Mouse (Mus musculus): ENCODE measurements at regions not wholly inside any gene's neighbourhood (a gene's known extent, or its start where the extent isn't known, plus 50 kb on each side); places are given as distances from the start of the nearest gene placed in this dataset.

- H3K4me1 ChIP-seq = peaks cover 15% of the 10 kb centered on the region
- H3K27me3 ChIP-seq (ENCODE audit: poor library complexity, severe bottlenecking) = no peaks in the 10 kb centered on the region
- no peaks in the 10 kb centered on the region for H3K36me3 ChIP-seq (replicated peaks)
- H3K9me3 ChIP-seq = no peaks in the 10 kb centered on the region
- H3K4me3 ChIP-seq = no peak overlapping the region
- DNase-seq (ENCODE audit: extremely low spot score, low spot score) = no peak
- no peak overlapping the region for H3K27ac ChIP-seq
- WGBS = 95% methylated on average over 5 of the region's 5 CpGs
These were observed 277.7 kb downstream of the Tbc1d1 start for GRCm38 (mm10) chr5:64433786-64434185.

GRCm38 (mm10) chr5:64435491-64435890 lies 279.4 kb downstream of the Tbc1d1 start:
- no peak overlapping the region for H3K27ac ChIP-seq
- no peaks in the 10 kb centered on the region for H3K9me3 ChIP-seq
- peaks cover 20% of the 10 kb centered on the region for H3K4me1 ChIP-seq
- no peaks in the 10 kb centered on the region for H3K27me3 ChIP-seq (ENCODE audit: poor library complexity, severe bottlenecking)
- WGBS = 85% methylated on average over 3 of the region's 3 CpGs
- no peak overlapping the region for H3K4me3 ChIP-seq
- no peak for DNase-seq (ENCODE audit: extremely low spot score, low spot score)
- no peaks in the 10 kb centered on the region for H3K36me3 ChIP-seq (replicated peaks)

- 94% methylated on average over 2 of the region's 2 CpGs for WGBS
- no peaks in the 10 kb centered on the region for H3K9me3 ChIP-seq
- H3K27me3 ChIP-seq (ENCODE audit: poor library complexity, severe bottlenecking) = no peaks in the 10 kb centered on the region
These were observed 279.9 kb downstream of the Tbc1d1 start for GRCm38 (mm10) chr5:64435958-64436357.

GRCm38 (mm10) chr5:64437720-64438119 lies 281.6 kb downstream of the Tbc1d1 start:
- H3K27ac ChIP-seq = no peak overlapping the region
- no peaks in the 10 kb centered on the region for H3K9me3 ChIP-seq
- 90% methylated on average over 5 of the region's 5 CpGs for WGBS
- no peak overlapping the region for H3K4me3 ChIP-seq
- peaks cover 31% of the 10 kb centered on the region for H3K4me1 ChIP-seq
- no peaks in the 10 kb centered on the region for H3K36me3 ChIP-seq (replicated peaks)
- no peak for DNase-seq (ENCODE audit: extremely low spot score, low spot score)
- H3K27me3 ChIP-seq (ENCODE audit: poor library complexity, severe bottlenecking) = no peaks in the 10 kb centered on the region

More at GRCm38 (mm10) chr5:64435958-64436357, 279.9 kb downstream of the Tbc1d1 start:
- H3K27ac ChIP-seq = no peak overlapping the region
- no peak overlapping the region for H3K4me3 ChIP-seq
- H3K4me1 ChIP-seq = peaks cover 19% of the 10 kb centered on the region
- DNase-seq (ENCODE audit: extremely low spot score, low spot score) = no peak
- no peaks in the 10 kb centered on the region for H3K36me3 ChIP-seq (replicated peaks)

- H3K4me1 ChIP-seq = peaks cover 31% of the 10 kb centered on the region
- no peaks in the 10 kb centered on the region for H3K27me3 ChIP-seq (ENCODE audit: poor library complexity, severe bottlenecking)
- H3K4me3 ChIP-seq = no peak overlapping the region
- DNase-seq (ENCODE audit: extremely low spot score, low spot score) = no peak
- no peak overlapping the region for H3K27ac ChIP-seq
- H3K9me3 ChIP-seq = no peaks in the 10 kb centered on the region
- no peaks in the 10 kb centered on the region for H3K36me3 ChIP-seq (replicated peaks)
- 85% methylated on average over 13 of the region's 13 CpGs for WGBS
These were observed 282.5 kb downstream of the Tbc1d1 start for GRCm38 (mm10) chr5:64438446-64439134.

- no peaks in the 10 kb centered on the region for H3K36me3 ChIP-seq (replicated peaks)
- no peak overlapping the region for H3K27ac ChIP-seq
- DNase-seq (ENCODE audit: extremely low spot score, low spot score) = no peak
- H3K27me3 ChIP-seq (ENCODE audit: poor library complexity, severe bottlenecking) = no peaks in the 10 kb centered on the region
- H3K4me3 ChIP-seq = no peak overlapping the region
- H3K9me3 ChIP-seq = no peaks in the 10 kb centered on the region; the same call in 1 of the 2 replicates
- peaks cover 8% of the 10 kb centered on the region; the same call in 1 of the 2 replicates for H3K4me1 ChIP-seq
- WGBS = 82% methylated on average over 4 of the region's 4 CpGs
These were observed 291.7 kb downstream of the Tbc1d1 start for GRCm38 (mm10) chr5:64447847-64448246.

- H3K4me1 ChIP-seq = peaks cover 29% of the 10 kb centered on the region
- H3K27ac ChIP-seq = no peak overlapping the region
- 68% methylated on average over 1 of the region's 1 CpGs for WGBS
- no peak overlapping the region for H3K4me3 ChIP-seq
- no peaks in the 10 kb centered on the region for H3K27me3 ChIP-seq (ENCODE audit: poor library complexity, severe bottlenecking)
- no peak for DNase-seq (ENCODE audit: extremely low spot score, low spot score)
- no peaks in the 10 kb centered on the region for H3K36me3 ChIP-seq (replicated peaks)
- no peaks in the 10 kb centered on the region; the same call in 1 of the 2 replicates for H3K9me3 ChIP-seq
These were observed 296.7 kb downstream of the Tbc1d1 start for GRCm38 (mm10) chr5:64452668-64453334.

GRCm38 (mm10) chr5:64459807-64460206 lies 303.7 kb downstream of the Tbc1d1 start:
- DNase-seq (ENCODE audit: extremely low spot score, low spot score) = no peak
- H3K4me1 ChIP-seq = peaks cover 38% of the 10 kb centered on the region
- WGBS = 81% methylated on average over 5 of the region's 5 CpGs
- no peak overlapping the region for H3K4me3 ChIP-seq
- no peaks in the 10 kb centered on the region for H3K36me3 ChIP-seq (replicated peaks)
- H3K27me3 ChIP-seq (ENCODE audit: poor library complexity, severe bottlenecking) = no peaks in the 10 kb centered on the region
- H3K9me3 ChIP-seq = no peaks in the 10 kb centered on the region
- H3K27ac ChIP-seq = no peak overlapping the region

- DNase-seq (ENCODE audit: extremely low spot score, low spot score) = no peak
- WGBS = 78% methylated on average over 1 of the region's 1 CpGs
- Histone ChIP-seq H3K4me1 (peaks cover 31% of the 10 kb centered on the region), H3K9me3 (no peaks in the 10 kb centered on the region), H3K27ac (no peak overlapping the region), H3K4me3 (no peak overlapping the region), H3K27me3 (ENCODE audit: poor library complexity, severe bottlenecking) (no peaks in the 10 kb centered on the region), H3K36me3 (replicated peaks) (no peaks in the 10 kb centered on the region)
These were observed 304.8 kb downstream of the Tbc1d1 start for GRCm38 (mm10) chr5:64460891-64461290.

- H3K9me3 ChIP-seq = no peaks in the 10 kb centered on the region
- H3K4me3 ChIP-seq = no peak overlapping the region
- no peaks in the 10 kb centered on the region for H3K36me3 ChIP-seq (replicated peaks)
- no peak overlapping the region for H3K27ac ChIP-seq
- peaks cover 31% of the 10 kb centered on the region for H3K4me1 ChIP-seq
- WGBS = 94% methylated on average over 4 of the region's 4 CpGs
- H3K27me3 ChIP-seq (ENCODE audit: poor library complexity, severe bottlenecking) = no peaks in the 10 kb centered on the region
- no peak for DNase-seq (ENCODE audit: extremely low spot score, low spot score)
These were observed 305.5 kb downstream of the Tbc1d1 start for GRCm38 (mm10) chr5:64461592-64461991.

- Histone ChIP-seq H3K27ac (no peak overlapping the region), H3K9me3 (no peaks in the 10 kb centered on the region), H3K4me1 (peaks cover 31% of the 10 kb centered on the region), H3K27me3 (ENCODE audit: poor library complexity, severe bottlenecking) (no peaks in the 10 kb centered on the region), H3K36me3 (replicated peaks) (no peaks in the 10 kb centered on the region), H3K4me3 (no peak overlapping the region)
- DNase-seq (ENCODE audit: extremely low spot score, low spot score) = no peak
- WGBS = 83% methylated on average over 3 of the region's 3 CpGs
These were observed 306.3 kb downstream of the Tbc1d1 start for GRCm38 (mm10) chr5:64462411-64462810.

GRCm38 (mm10) chr5:64463570-64463969 lies 307.5 kb downstream of the Tbc1d1 start:
- 82% methylated on average over 5 of the region's 5 CpGs for WGBS
- H3K4me3 ChIP-seq = no peak overlapping the region
- H3K4me1 ChIP-seq = peaks cover 31% of the 10 kb centered on the region
- no peak for DNase-seq (ENCODE audit: extremely low spot score, low spot score)
- no peaks in the 10 kb centered on the region for H3K9me3 ChIP-seq
- no peaks in the 10 kb centered on the region for H3K36me3 ChIP-seq (replicated peaks)
- no peaks in the 10 kb centered on the region for H3K27me3 ChIP-seq (ENCODE audit: poor library complexity, severe bottlenecking)
- no peak overlapping the region for H3K27ac ChIP-seq

- Histone ChIP-seq H3K4me1 (peaks cover 15% of the 10 kb centered on the region), H3K36me3 (replicated peaks) (no peaks in the 10 kb centered on the region), H3K27ac (no peak overlapping the region), H3K9me3 (no peaks in the 10 kb centered on the region), H3K27me3 (ENCODE audit: poor library complexity, severe bottlenecking) (no peaks in the 10 kb centered on the region), H3K4me3 (no peak overlapping the region)
- WGBS = 91% methylated on average over 3 of the region's 3 CpGs
- DNase-seq (ENCODE audit: extremely low spot score, low spot score) = no peak
These were observed 310.2 kb downstream of the Tbc1d1 start for GRCm38 (mm10) chr5:64466320-64466719.

Measured in forebrain, embryonic 10.5 days (tissue).